Mouse (Mus musculus) Patski (cell line): ENCODE measurements around the gene Cers5. TPM values are rescaled to one million over a fixed set of nuclear protein-coding genes. Genes with fewer than 3 reads are reported as not detected.
A peak's percentile ranks its signal among the peaks of the same experiment; 100 is the strongest.
"Not testable (repeated sequence)": the region's sequence is repeated elsewhere in the genome, so short reads cannot be mapped to it uniquely, and the experiment has no call there.

Experiments
- ATAC-seq: fragments of 100-300 bp; one replicate; pipeline ENCODE4 v1.8.0; 2021
- CTCF ChIA-PET: fragments of 350-600 bp; sonication (Branson Sonifier 250); formaldehyde crosslinking; loops from one replicate; lab custom pipeline; 2022; ENCODE audit warnings: inconsistent platforms; lab: Charles Lee
- POLR2A ChIA-PET: fragments of 350-600 bp; sonication (Branson Sonifier 250); formaldehyde crosslinking; loops from one replicate; lab custom pipeline; 2022; ENCODE audit warnings: antibody characterized with exemption, inconsistent platforms; lab: Charles Lee
- DNase-seq: peaks from one replicate; pipeline ENCODE4 v3.0.0-alpha.2; 2011; ENCODE audit warnings: low read depth, low spot score
- H3K27me3 ChIP-seq: fragments of 371-371 bp; one replicate; pipeline ENCODE4 v1.5.1; 2021
- CTCF ChIP-seq: fragments of 100-300 bp; IDR thresholded peaks from one replicate; pipeline ENCODE4 v1.5.1; 2021
- in situ Hi-C: fragments of 300-500 bp; cut with MboI; formaldehyde crosslinking; loops from 3 replicates; pipeline ENCODE4 v1.11.1; 2018; ENCODE audit warnings: low pct_unique_long_range_greater_than_20kb, mixed read lengths
- polyA plus RNA-seq: library from polyadenylated mRNA; unstranded; gene quantifications from one replicate; pipeline ENCODE4 v1.2.3, GENCODE M21; 2021

Cers5 gene
- polyA plus RNA-seq: 83.3 TPM

- CTCF ChIA-PET, DNase-seq, ATAC-seq, POLR2A ChIA-PET, H3K27me3 ChIP-seq: not testable (repeated sequence)
- in situ Hi-C loops: loop anchor here (5.0 to 10.0 kb wide), 2 partner anchors 45 to 278 kb away; partner anchors contain the start of gene Cox14
Measured at GRCm38 (mm10) chr15:99772881-99772924, at the start of gene Cers5. Cers5 (minus strand) TSS chr15:99772885.

- POLR2A ChIA-PET: interaction anchor here (0.8 to 2.0 kb wide), 5 partner anchors 9 to 82 kb away, joined by 3 to 6 read pairs (median 4); no protein-coding TSS in a partner anchor
- TF ChIP-seq CTCF: no peak
- ATAC-seq (peak; percentile 66), DNase-seq (no peak)
- in situ Hi-C loops: no loop called here
- H3K27me3 ChIP-seq: no peaks in the 10 kb centered on the region
- CTCF ChIA-PET: interaction anchor here (0.9 to 2.0 kb wide), 5 partner anchors 14 to 94 kb away, joined by 3 to 7 read pairs (median 4); partner anchors contain the start of gene Cox14
Measured at GRCm38 (mm10) chr15:99819621-99820279, 47.1 kb upstream of the Cers5 start.

GRCm38 (mm10) chr15:99819109-99819440 is 46.4 kb upstream of the Cers5 start:
- ChIA-PET POLR2A (interaction anchor here (0.8 to 2.0 kb wide), 5 partner anchors 8 to 83 kb away, joined by 3 to 6 read pairs (median 4); no protein-coding TSS in a partner anchor), CTCF (interaction anchor here (0.9 to 2.0 kb wide), 5 partner anchors 13 to 93 kb away, joined by 3 to 7 read pairs (median 3); partner anchors contain the start of gene Cox14)
- no peaks in the 10 kb centered on the region for H3K27me3 ChIP-seq
- DNase-seq (no peak), ATAC-seq (no peak)
- in situ Hi-C loops: no loop called here
- TF ChIP-seq CTCF: no peak

- in situ Hi-C loops: no loop called here
- ATAC-seq (peak; percentile 38), DNase-seq (no peak)
- no peak for TF ChIP-seq CTCF
- no peaks in the 10 kb centered on the region for H3K27me3 ChIP-seq
- POLR2A ChIA-PET: interaction anchor here (0.6 to 2.0 kb wide), 7 partner anchors 8 to 107 kb away, joined by 3 to 7 read pairs (median 3); no protein-coding TSS in a partner anchor
- CTCF ChIA-PET: interaction anchor here (0.9 to 2.0 kb wide), 5 partner anchors 13 to 93 kb away, joined by 3 to 7 read pairs (median 3); partner anchors contain the start of gene Cox14
Measured at GRCm38 (mm10) chr15:99818321-99819108, 45.8 kb upstream of the Cers5 start.

- in situ Hi-C loops: no loop called here
- CTCF ChIA-PET: interaction anchor here (0.9 to 2.0 kb wide), 5 partner anchors 10 to 92 kb away, joined by 3 to 7 read pairs (median 4); partner anchors contain the start of gene Cox14
- DNase-seq (no peak), ATAC-seq (no peak)
- no peaks in the 10 kb centered on the region for H3K27me3 ChIP-seq
- POLR2A ChIA-PET: interaction anchor here (0.6 to 1.2 kb wide), 4 partner anchors 14 to 108 kb away, joined by 3 to 7 read pairs (median 4); no protein-coding TSS in a partner anchor
- TF ChIP-seq CTCF: no peak
Measured at GRCm38 (mm10) chr15:99817343-99818235, 44.9 kb upstream of the Cers5 start.

GRCm38 (mm10) chr15:99815999-99816398 is 43.3 kb upstream of the Cers5 start:
- ChIA-PET POLR2A (no interaction called here), CTCF (interaction anchor here (2.0 kb wide), 1 partner anchor 88 kb away, joined by 6 read pairs; no protein-coding TSS in a partner anchor)
- peak; percentile 59 for TF ChIP-seq CTCF
- H3K27me3 ChIP-seq: no peaks in the 10 kb centered on the region
- DNase-seq (no peak), ATAC-seq (no peak)
- in situ Hi-C loops: no loop called here

GRCm38 (mm10) chr15:99814554-99815260 is 42.0 kb upstream of the Cers5 start:
- ChIA-PET POLR2A (interaction anchor here (0.8 kb wide), 1 partner anchor 13 kb away, joined by 3 read pairs; no protein-coding TSS in a partner anchor), CTCF (interaction anchor here (1.3 to 2.0 kb wide), 2 partner anchors 9 to 89 kb away, joined by 4 to 6 read pairs; no protein-coding TSS in a partner anchor)
- TF ChIP-seq CTCF: no peak
- ATAC-seq (no peak), DNase-seq (no peak)
- H3K27me3 ChIP-seq: no peaks in the 10 kb centered on the region
- in situ Hi-C loops: no loop called here

GRCm38 (mm10) chr15:99813639-99814038 is 41.0 kb upstream of the Cers5 start:
- ATAC-seq (no peak), DNase-seq (no peak)
- no peaks in the 10 kb centered on the region for H3K27me3 ChIP-seq
- in situ Hi-C loops: no loop called here
- POLR2A ChIA-PET: no interaction called here
- CTCF ChIA-PET: no interaction called here
- TF ChIP-seq CTCF: no peak

GRCm38 (mm10) chr15:99812097-99812496 is 39.4 kb upstream of the Cers5 start:
- ChIA-PET POLR2A (no interaction called here), CTCF (interaction anchor here (0.8 kb wide), 1 partner anchor 87 kb away, joined by 3 read pairs; the partner anchor contains the start of gene Cox14)
- in situ Hi-C loops: no loop called here
- DNase-seq (no peak), ATAC-seq (no peak)
- no peaks in the 10 kb centered on the region for H3K27me3 ChIP-seq
- no peak for TF ChIP-seq CTCF
